Mouse (Mus musculus): Measurements from ENCODE around the gene Nipal1. TPM values are rescaled to one million over a fixed set of nuclear protein-coding genes. Genes with fewer than 3 reads are reported as not detected.

Nipal1 gene
- polyA plus RNA-seq, 1 experiment from 2014 or later, result 1.2 TPM

DNA sequence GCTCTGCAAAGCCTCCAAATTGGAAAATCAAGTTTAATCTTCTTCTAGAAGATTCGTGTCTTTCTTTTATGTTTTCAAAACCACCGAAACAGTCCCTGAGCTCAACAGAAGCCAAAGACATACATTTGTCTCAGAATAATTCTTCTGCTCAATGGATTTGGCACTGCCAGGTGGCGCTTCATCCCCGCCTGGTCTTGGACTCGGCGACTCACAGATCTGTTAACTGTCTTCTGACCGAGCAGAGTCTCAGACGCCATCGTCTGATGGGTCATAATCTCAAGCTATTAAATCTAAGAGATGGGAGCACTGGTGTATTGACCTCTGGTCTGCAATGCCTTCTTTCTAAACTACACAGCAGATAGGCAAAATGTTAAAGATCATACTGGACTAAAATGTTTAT is 20.8 kb downstream of the Nipal1 start:
- ATAC-seq, result no peak
- Histone ChIP-seq H3K9ac (no peak overlapping the region), H3K9me3 (replicated peaks) (no peaks in the 10 kb centered on the region), H3K36me3 (no peaks in the 10 kb centered on the region), H3K4me3 (no peak overlapping the region), H3K4me2 (no peak overlapping the region), H3K4me1 (no peaks in the 10 kb centered on the region), H3K27ac (no peak overlapping the region), H3K27me3 (replicated peaks) (no peaks in the 10 kb centered on the region)
- 73% methylated on average over 9 of the region's 9 CpGs for WGBS (ENCODE audit: insufficient replicate concordance)

DNA sequence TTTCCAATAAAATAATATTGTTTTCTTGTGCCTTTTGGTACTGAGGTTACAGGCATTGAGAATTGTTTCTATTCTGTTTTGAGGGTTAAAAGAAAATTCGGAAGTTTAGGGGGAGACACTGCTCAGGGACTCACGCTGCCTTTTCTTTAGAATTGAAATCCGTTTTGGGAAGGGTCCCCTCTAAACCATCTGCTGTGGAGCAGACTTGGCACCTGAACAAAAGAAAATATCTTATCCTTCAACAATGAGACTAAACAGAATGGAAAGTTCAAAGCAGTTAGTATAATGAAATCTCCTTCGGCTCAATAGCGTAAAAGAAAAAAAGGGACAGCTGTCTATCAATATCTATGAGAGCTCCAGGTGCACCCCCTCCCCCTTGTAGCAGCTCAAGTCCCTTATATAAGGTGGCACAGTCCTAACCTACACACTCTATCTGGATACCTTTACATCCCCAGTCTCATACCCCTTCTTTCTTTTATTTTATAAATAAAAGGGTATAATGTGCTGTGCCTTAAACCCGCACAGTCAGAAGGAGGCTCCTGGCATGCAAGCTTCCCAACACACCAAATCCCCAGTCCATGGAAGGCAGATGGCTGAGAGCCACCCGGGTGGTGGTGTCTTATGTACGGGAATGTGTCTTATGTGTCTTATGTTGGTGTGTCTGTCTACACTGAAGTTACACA is 23.6 kb downstream of the Nipal1 start:
- Histone ChIP-seq H3K36me3 (no peaks in the 10 kb centered on the region), H3K27me3 (replicated peaks) (no peaks in the 10 kb centered on the region), H3K27ac (no peak overlapping the region), H3K4me3 (no peak overlapping the region), H3K9me3 (replicated peaks) (no peaks in the 10 kb centered on the region), H3K4me1 (no peaks in the 10 kb centered on the region), H3K9ac (no peak overlapping the region), H3K4me2 (no peak overlapping the region)
- WGBS (ENCODE audit: insufficient replicate concordance), result 63% methylated on average over 8 of the region's 8 CpGs
- no peak for ATAC-seq

DNA sequence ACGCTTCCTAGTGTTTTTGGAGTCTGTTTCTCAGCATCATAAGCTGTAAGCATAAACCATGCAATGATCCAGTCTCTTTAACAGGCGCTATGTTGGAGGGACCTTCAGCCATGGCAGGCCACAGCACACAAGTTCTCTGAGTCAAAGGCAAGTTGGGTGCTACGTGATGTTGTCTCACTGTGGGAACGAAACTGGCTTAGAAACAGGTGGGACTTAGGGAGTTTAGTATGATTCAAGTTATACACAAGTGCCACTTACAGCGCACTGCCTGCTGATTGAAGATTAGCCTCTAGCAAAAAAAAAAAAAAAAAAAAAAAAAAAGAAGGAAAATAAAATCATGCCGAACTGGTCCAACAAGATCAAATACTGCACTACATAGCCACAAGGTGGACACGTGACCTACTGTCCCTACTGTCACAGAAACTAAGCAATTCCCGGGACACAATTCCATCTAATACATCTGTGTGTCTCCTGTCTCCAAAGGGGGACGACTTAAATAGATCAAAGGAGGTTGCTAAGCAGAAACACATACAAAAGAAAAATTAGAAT is 27.5 kb downstream of the Nipal1 start:
- WGBS (ENCODE audit: insufficient replicate concordance), result 74% methylated on average over 9 of the region's 9 CpGs
- no peak overlapping the region for H3K4me3 ChIP-seq
- H3K27ac ChIP-seq, result no peak overlapping the region
- H3K4me2 ChIP-seq, result no peak overlapping the region
- no peak for ATAC-seq
- H3K9ac ChIP-seq, result no peak overlapping the region
- H3K36me3 ChIP-seq, result no peaks in the 10 kb centered on the region
- H3K9me3 ChIP-seq (replicated peaks), result no peaks in the 10 kb centered on the region
- no peaks in the 10 kb centered on the region for H3K4me1 ChIP-seq
- no peaks in the 10 kb centered on the region for H3K27me3 ChIP-seq (replicated peaks)

DNA sequence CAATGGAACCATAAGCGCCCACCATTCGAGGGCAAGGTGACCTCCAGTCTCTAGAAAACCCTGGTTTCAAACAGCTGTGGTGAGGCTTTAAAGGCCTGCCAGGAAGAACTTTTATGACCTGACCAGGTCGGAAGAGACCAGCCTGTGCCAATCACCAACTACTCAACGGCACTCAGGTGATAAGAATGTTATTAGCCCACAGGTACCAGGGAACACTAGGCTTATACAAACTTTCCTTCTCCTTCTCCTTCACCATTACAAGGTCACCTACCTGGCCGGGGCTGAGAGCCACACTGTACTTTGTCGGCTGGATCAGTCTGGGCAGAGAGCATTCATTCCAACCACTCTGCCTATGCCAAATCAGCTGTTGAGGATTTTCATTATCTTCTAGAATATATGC is 33.9 kb downstream of the Nipal1 start:
- Histone ChIP-seq H3K4me1 (no peaks in the 10 kb centered on the region), H3K27me3 (replicated peaks) (no peaks in the 10 kb centered on the region), H3K9me3 (replicated peaks) (no peaks in the 10 kb centered on the region), H3K27ac (no peak overlapping the region), H3K4me3 (no peak overlapping the region), H3K4me2 (no peak overlapping the region), H3K36me3 (no peaks in the 10 kb centered on the region), H3K9ac (no peak overlapping the region)
- ATAC-seq, result no peak
- WGBS (ENCODE audit: insufficient replicate concordance), result 67% methylated on average over 6 of the region's 6 CpGs

DNA sequence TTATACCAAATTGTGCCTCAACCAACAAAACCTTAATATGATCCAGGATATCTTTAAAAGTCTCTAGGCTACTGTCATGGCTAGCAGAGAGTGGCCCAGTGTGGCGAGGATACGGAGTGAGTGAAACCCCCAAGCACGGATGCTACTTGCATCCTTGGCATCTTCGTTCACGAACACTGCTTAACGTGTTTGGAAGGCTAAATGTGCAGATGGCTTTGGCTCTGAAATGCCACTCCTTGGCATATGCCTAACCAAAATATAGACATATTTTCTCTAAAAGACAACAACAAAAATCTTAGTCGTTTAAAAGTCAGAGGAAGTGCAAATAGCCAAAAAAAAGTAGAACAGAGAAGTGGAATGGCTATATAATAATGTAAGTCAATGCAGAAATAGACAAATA is 42.0 kb downstream of the Nipal1 start:
- Histone ChIP-seq H3K27me3 (replicated peaks) (no peaks in the 10 kb centered on the region), H3K4me2 (no peak overlapping the region), H3K9ac (no peak overlapping the region), H3K36me3 (no peaks in the 10 kb centered on the region), H3K9me3 (replicated peaks) (no peaks in the 10 kb centered on the region), H3K4me3 (no peak overlapping the region), H3K27ac (no peak overlapping the region), H3K4me1 (no peaks in the 10 kb centered on the region)
- 77% methylated on average over 7 of the region's 7 CpGs for WGBS (ENCODE audit: insufficient replicate concordance)
- ATAC-seq, result no peak

DNA sequence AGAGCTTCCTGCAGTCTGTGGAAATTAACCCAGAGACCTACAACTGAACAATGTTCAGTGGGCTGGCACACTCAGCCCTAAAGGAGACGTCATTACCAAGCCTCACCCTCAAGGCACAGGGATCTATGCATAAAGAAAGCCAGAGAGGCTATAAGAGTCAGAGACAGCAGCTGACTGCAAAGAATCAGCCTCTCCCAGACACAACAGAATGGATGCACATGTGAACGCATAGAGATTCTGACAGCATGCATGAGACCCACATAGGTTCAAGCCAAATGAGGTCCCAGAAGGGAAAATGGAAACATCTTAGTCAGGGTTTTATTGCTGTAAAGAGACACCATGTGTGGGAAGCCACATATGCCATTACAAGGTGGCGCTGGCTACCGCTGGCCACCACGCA is 42.9 kb downstream of the Nipal1 start:
- H3K4me2 ChIP-seq, result no peak overlapping the region
- no peaks in the 10 kb centered on the region for H3K9me3 ChIP-seq (replicated peaks)
- H3K9ac ChIP-seq, result no peak overlapping the region
- H3K36me3 ChIP-seq, result no peaks in the 10 kb centered on the region
- no peaks in the 10 kb centered on the region for H3K4me1 ChIP-seq
- H3K27ac ChIP-seq, result no peak overlapping the region
- H3K4me3 ChIP-seq, result no peak overlapping the region
- ATAC-seq, result no peak
- H3K27me3 ChIP-seq (replicated peaks), result no peaks in the 10 kb centered on the region
- WGBS (ENCODE audit: insufficient replicate concordance), result 84% methylated on average over 5 of the region's 5 CpGs

DNA sequence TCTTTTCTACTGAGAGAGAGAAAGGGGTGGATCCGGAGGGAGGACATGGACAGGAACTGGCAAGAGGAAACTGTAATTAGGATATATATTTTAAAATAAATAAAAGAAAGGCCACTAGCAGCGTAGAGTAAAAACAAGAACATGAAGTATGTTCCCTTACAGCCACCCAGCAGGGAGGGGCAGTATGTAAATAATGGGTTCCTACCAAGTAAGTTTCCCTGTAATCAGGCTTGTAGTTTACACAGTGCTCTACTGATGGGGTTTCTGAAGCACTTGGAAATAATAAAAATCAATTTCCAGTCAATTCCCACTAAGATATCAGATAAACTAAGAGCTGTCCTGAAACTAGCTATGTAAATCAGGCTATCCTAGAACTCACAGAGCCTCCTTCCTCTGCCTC is 47.1 kb downstream of the Nipal1 start:
- Histone ChIP-seq H3K9me3 (replicated peaks) (no peaks in the 10 kb centered on the region), H3K4me2 (no peak overlapping the region), H3K27me3 (replicated peaks) (no peaks in the 10 kb centered on the region), H3K4me3 (no peak overlapping the region), H3K36me3 (no peaks in the 10 kb centered on the region), H3K4me1 (no peaks in the 10 kb centered on the region), H3K9ac (no peak overlapping the region), H3K27ac (no peak overlapping the region)
- WGBS (ENCODE audit: insufficient replicate concordance), result 75% methylated on average over 2 of the region's 2 CpGs
- ATAC-seq, result no peak

DNA sequence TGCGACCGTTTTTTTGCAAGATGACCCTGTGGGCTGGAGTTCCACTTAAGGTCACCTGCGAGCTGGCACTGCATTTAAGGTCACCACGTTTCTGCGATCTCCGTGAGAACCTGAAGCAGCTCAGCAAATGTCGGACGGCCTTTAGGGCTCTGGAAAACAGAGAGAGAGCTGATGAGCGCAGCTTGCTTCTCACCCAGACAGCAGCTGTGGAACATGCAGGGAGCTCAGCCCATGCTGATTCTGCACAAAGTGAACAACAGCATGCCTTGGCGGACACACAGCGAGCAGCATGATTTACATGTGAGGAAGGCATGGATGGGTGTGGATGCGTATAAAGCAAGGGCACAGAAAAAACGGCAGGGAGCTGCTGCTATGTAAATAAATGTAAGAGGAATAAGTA is 48.9 kb downstream of the Nipal1 start:
- H3K4me3 ChIP-seq, result no peak overlapping the region
- 77% methylated on average over 13 of the region's 13 CpGs for WGBS (ENCODE audit: insufficient replicate concordance)
- no peak overlapping the region for H3K9ac ChIP-seq
- H3K27ac ChIP-seq, result no peak overlapping the region
- no peak overlapping the region for H3K4me2 ChIP-seq
- H3K27me3 ChIP-seq (replicated peaks), result no peaks in the 10 kb centered on the region
- no peaks in the 10 kb centered on the region for H3K9me3 ChIP-seq (replicated peaks)
- no peaks in the 10 kb centered on the region for H3K36me3 ChIP-seq
- no peak for ATAC-seq
- no peaks in the 10 kb centered on the region for H3K4me1 ChIP-seq

DNA sequence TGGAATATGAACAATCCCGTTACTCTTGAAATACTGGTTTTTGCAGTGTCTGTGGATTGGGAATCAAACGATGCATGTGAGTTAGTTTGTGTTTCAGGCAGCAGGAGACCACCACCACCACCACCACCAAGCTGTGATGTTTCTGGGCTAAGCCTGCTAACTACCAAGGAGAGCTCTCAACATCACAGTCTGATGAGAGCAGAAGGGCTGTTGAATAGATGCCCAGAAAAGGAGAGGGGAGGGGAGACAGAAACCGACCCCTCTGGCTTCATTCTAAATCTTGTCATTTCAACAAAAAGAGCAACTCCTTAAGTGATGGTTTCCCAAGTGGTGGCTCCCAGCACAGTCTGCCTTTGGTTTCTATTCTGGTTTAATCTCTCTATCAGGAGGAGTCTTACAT is 50.7 kb downstream of the Nipal1 start:
- no peaks in the 10 kb centered on the region for H3K4me1 ChIP-seq
- H3K4me3 ChIP-seq, result no peak overlapping the region
- no peak for ATAC-seq
- no peak overlapping the region for H3K9ac ChIP-seq
- no peaks in the 10 kb centered on the region for H3K27me3 ChIP-seq (replicated peaks)
- no peak overlapping the region for H3K27ac ChIP-seq
- no peaks in the 10 kb centered on the region for H3K9me3 ChIP-seq (replicated peaks)
- no peak overlapping the region for H3K4me2 ChIP-seq
- H3K36me3 ChIP-seq, result no peaks in the 10 kb centered on the region
- WGBS (ENCODE audit: insufficient replicate concordance), result 60% methylated on average over 3 of the region's 3 CpGs

DNA sequence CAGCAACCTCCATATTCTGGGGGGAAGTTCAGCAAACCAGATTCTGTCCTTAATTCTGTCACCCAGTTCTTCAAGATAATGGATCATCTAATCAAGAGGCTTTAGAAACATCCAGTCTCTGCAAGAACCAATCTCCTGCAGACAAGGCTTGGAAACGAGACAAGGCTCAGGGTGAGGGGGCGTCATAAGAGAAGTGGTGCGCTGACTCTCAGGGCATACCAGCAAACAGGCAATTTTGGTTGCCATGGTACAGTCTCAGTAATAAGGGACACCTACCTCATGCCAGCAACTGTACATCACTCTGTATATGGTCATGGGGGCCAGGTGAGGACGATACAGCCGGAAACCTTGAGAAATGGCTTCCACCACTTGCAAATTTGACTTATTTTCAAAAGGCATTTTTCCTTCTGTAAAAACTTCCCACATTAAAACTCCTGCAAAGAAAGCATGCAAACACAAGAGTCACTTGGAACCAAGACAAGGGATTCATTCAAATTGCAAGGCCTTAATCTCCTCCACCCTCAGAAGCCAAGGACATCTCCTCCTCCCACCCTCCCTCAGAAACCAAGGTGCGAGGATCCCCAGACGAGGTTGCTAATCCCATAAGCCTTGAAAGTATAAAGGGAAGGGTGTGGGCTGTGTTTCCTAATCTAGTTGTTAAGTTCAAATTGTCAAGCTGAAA is 51.4 kb downstream of the Nipal1 start:
- Histone ChIP-seq H3K4me2 (no peak overlapping the region), H3K4me1 (no peaks in the 10 kb centered on the region), H3K9ac (no peak overlapping the region), H3K9me3 (replicated peaks) (no peaks in the 10 kb centered on the region), H3K4me3 (no peak overlapping the region), H3K36me3 (no peaks in the 10 kb centered on the region), H3K27me3 (replicated peaks) (no peaks in the 10 kb centered on the region), H3K27ac (no peak overlapping the region)
- no peak for ATAC-seq
- 57% methylated on average over 7 of the region's 7 CpGs for WGBS (ENCODE audit: insufficient replicate concordance)

DNA sequence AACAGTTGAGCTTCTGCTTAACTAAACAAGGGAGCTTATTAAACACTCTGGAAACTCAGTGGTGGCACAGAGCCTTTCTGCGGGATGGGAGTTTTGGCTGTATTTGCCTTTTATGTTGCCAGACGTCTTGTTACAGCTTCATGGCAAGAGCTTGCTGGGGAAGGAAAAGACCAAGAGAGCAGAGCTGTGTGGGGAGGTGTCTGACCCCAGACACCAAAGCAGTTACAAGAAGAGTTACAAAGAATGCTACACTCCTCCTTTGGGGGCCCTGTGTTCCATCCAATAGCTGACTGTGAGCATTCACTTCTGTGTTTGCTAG is 51.9 kb downstream of the Nipal1 start:
- no peaks in the 10 kb centered on the region for H3K9me3 ChIP-seq (replicated peaks)
- H3K9ac ChIP-seq, result no peak overlapping the region
- no peak for ATAC-seq
- H3K27ac ChIP-seq, result no peak overlapping the region
- no peaks in the 10 kb centered on the region for H3K27me3 ChIP-seq (replicated peaks)
- no peak overlapping the region for H3K4me2 ChIP-seq
- H3K36me3 ChIP-seq, result no peaks in the 10 kb centered on the region
- no peaks in the 10 kb centered on the region for H3K4me1 ChIP-seq
- WGBS (ENCODE audit: insufficient replicate concordance), result 61% methylated on average over 2 of the region's 2 CpGs
- H3K4me3 ChIP-seq, result no peak overlapping the region

DNA sequence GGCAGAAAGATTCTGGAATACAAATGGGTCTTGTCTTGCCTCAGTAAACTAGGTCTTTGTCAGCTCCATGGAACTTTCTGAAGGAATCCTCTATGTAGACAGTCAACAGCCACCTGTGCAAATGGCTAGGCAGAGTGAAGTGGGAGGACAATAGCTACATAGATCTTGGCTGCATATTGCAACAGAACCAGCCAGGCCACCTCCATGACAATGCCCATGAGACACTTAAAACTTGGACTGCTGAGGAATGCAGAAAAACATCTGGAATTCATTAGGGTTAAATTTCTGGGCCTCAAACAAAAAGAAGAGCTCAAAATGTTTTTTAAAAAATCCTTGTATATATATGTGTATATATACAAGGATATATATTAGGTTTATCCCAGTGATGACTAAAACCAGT is 54.6 kb downstream of the Nipal1 start:
- no peaks in the 10 kb centered on the region for H3K4me1 ChIP-seq
- no peaks in the 10 kb centered on the region for H3K36me3 ChIP-seq
- ATAC-seq, result no peak
- no peaks in the 10 kb centered on the region for H3K27me3 ChIP-seq (replicated peaks)
- H3K9me3 ChIP-seq (replicated peaks), result no peaks in the 10 kb centered on the region
- no peak overlapping the region for H3K4me3 ChIP-seq
- no peak overlapping the region for H3K9ac ChIP-seq
- no peak overlapping the region for H3K4me2 ChIP-seq
- H3K27ac ChIP-seq, result no peak overlapping the region

DNA sequence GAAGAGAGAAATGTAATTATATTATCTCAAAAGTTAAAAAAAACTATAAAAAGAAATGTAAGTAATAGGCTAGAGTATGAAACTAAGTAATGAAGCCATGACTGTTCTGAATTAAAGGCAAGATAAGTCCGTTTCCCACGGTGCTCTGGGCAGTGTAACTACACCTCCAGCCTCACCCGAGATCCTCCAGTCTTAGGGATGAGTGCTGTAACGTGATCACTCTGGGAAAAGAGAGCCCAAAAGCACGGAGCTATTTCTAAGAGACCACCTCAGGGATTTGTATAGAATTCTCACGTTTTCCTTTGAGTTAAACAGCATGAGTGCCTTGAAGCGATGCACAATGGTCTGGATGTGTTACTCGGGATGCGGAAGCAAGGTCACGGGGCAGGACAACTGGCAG is 58.5 kb downstream of the Nipal1 start:
- H3K4me2 ChIP-seq, result no peak overlapping the region
- H3K27me3 ChIP-seq (replicated peaks), result no peaks in the 10 kb centered on the region
- 59% methylated on average over 10 of the region's 10 CpGs for WGBS (ENCODE audit: insufficient replicate concordance)
- H3K4me1 ChIP-seq, result no peaks in the 10 kb centered on the region
- no peaks in the 10 kb centered on the region for H3K36me3 ChIP-seq
- H3K27ac ChIP-seq, result no peak overlapping the region
- no peaks in the 10 kb centered on the region for H3K9me3 ChIP-seq (replicated peaks)
- no peak for ATAC-seq
- H3K4me3 ChIP-seq, result no peak overlapping the region
- no peak overlapping the region for H3K9ac ChIP-seq
